Mouse (Mus musculus) layer of hippocampus, adult 9-11 months (tissue): ENCODE measurements around the gene Cap2.

ENCODE experiments used
- DNase-seq: peaks from one replicate; pipeline ENCODE4 v3.0.0; 2022

Cap2 gene

GRCm38 (mm10) chr13:46526645-46527044, 25.0 kb downstream of the Cap2 start:
- no peak for DNase-seq

- no peak for DNase-seq
These were observed 25.7 kb downstream of the Cap2 start for GRCm38 (mm10) chr13:46527340-46527739.

- DNase-seq, result no peak
These were observed 27.4 kb downstream of the Cap2 start for GRCm38 (mm10) chr13:46529037-46529436.

- DNase-seq, result no peak
These were observed 28.9 kb downstream of the Cap2 start for GRCm38 (mm10) chr13:46530546-46530945.

- no peak for DNase-seq
These were observed 30.0 kb downstream of the Cap2 start for GRCm38 (mm10) chr13:46531676-46532075.

GRCm38 (mm10) chr13:46532276-46532675, 30.6 kb downstream of the Cap2 start:
- DNase-seq, result no peak

- DNase-seq, result no peak
These were observed 31.9 kb downstream of the Cap2 start for GRCm38 (mm10) chr13:46533342-46534129.

- DNase-seq, result no peak
These were observed 32.7 kb downstream of the Cap2 start for GRCm38 (mm10) chr13:46534171-46534968.

- DNase-seq, result no peak
These were observed 33.5 kb downstream of the Cap2 start for GRCm38 (mm10) chr13:46534969-46535785.

- no peak for DNase-seq
These were observed 37.6 kb downstream of the Cap2 start for GRCm38 (mm10) chr13:46539284-46539683.

- no peak for DNase-seq
These were observed 39.3 kb downstream of the Cap2 start for GRCm38 (mm10) chr13:46540943-46541342.

- no peak for DNase-seq
These were observed 41.1 kb downstream of the Cap2 start for GRCm38 (mm10) chr13:46542782-46543181.

GRCm38 (mm10) chr13:46544608-46545007, 43.0 kb downstream of the Cap2 start:
- DNase-seq, result no peak

- DNase-seq, result no peak
These were observed 43.4 kb downstream of the Cap2 start for GRCm38 (mm10) chr13:46545081-46545480.

GRCm38 (mm10) chr13:46546846-46547245, 45.2 kb downstream of the Cap2 start:
- no peak for DNase-seq

- DNase-seq, result no peak
These were observed 45.6 kb downstream of the Cap2 start for GRCm38 (mm10) chr13:46547253-46547652.

- DNase-seq, result no peak
These were observed 46.5 kb downstream of the Cap2 start for GRCm38 (mm10) chr13:46548132-46548531.

GRCm38 (mm10) chr13:46548600-46549179, 47.0 kb downstream of the Cap2 start:
- DNase-seq, result no peak

- no peak for DNase-seq
These were observed 49.0 kb downstream of the Cap2 start for GRCm38 (mm10) chr13:46550627-46551026.

GRCm38 (mm10) chr13:46554736-46555135, 53.1 kb downstream of the Cap2 start:
- no peak for DNase-seq

GRCm38 (mm10) chr13:46565913-46566312, 64.3 kb downstream of the Cap2 start:
- no peak for DNase-seq

GRCm38 (mm10) chr13:46569469-46569868, 67.8 kb downstream of the Cap2 start:
- DNase-seq, result no peak

- peak; percentile 83 for DNase-seq
These were observed 69.5 kb downstream of the Cap2 start for GRCm38 (mm10) chr13:46571141-46571592.
